Mouse (Mus musculus): Measurements from ENCODE around the gene Flnb.

Gene Flnb

DNA sequence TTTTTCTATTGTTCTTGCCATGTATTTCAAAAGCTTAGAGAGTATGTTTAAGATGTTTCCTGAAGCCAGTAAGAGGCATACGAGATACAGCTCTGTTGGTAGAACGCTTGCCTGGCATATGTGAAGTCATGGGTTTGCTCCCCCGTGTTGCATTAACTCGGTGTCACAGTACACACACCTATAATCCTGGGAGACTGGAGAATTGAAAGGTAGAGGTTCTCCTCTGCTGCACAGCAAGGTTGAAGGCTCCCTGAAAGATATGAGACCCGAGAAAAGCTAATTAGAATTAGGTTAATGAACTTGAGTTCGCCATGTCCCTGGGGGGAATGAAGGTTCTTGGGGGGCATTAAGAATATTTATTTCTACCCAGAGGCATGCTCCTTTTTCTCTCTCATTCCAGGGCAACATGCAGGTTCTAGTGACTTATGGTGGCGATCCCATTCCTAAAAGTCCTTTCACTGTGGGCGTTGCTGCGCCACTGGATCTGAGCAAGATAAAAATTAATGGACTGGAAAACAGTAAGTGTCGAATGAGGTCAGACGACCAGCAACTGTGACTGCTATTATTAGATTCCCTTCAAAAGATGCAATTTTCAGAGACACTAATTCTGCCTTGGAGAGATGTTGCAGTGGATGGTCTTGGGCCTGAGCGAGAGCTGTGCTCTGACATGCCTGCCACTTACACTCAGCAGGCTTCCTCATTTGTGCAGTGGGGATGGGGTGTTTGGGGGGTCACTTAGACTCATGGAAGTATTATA, 83.9 kb downstream of the Flnb start:
- no peak for DNase-seq

DNA sequence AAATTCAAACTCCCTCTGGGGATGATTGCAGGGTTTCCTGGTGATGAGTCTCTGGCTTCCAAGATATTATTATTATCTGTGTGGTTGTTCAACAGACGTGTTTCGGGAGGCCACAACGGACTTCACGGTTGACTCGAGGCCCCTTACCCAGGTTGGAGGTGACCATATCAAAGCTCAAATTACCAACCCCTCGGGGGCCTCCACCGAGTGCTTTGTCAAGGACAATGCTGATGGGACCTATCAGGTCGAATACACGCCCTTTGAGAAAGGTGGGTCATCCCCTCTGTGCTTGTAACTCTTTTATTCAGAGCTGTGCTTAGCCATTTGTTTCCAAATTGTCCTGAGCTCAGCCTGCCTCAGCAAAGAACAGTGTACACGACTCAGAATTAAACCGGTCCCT, 89.3 kb downstream of the Flnb start:
- DNase-seq: no peak

DNA sequence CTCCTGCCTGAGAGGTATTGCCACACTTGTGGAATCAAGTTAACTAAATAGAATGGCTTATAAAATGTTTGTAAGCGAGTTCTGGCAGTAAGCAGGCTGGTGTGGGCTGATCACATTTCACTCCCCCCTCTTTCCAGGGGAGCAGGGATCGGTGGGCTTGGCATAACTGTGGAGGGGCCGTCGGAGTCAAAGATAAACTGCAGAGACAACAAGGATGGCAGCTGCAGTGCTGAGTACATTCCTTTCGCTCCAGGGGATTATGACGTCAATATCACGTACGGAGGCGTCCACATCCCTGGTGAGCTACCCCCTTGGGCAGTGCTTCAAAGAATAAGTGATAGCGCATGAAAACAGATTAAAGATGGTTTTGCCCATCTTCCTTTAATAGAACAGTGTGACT, 91.7 kb downstream of the Flnb start:
- no peak for DNase-seq

DNA sequence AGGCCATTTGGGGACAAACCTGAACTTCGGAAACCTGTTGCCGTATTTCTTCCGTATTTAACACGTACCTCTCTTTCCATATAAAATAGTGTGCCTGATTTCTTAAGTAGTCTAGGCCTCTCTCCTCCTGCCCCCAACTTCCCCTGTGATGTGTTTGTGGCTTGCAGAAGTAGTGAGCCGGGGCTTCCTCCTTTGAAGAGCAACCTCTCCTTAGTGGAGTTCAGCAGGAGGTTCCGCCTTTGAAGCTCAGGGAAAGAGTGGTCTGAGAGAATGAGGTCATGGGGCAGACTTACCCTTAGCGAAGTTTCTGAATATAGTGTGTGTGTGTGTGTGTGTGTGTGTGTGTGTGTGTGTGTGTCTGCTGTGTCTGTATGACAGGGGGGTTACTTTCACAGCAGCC, 96.1 kb downstream of the Flnb start:
- DNase-seq: no peak

DNA sequence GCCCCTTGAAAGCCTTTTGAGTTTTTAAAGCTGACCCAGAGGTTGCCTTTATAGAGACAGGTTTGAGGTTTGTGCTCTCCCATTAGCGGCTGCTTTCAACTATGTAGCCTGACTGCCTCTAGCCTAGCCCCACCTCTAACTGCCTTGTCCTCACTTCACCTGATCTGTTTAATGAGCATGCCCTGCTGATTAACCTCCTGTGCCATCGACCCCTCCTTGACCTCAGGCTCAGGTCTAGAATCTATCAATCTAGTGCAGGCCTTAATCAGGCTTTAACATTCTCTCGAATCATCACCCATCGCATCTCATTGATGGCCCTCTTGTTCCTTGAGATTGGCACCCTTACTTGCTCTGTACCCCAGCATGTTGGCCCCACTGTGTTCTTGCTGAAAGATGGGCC, 96.7 kb downstream of the Flnb start:
- DNase-seq: no peak

DNA sequence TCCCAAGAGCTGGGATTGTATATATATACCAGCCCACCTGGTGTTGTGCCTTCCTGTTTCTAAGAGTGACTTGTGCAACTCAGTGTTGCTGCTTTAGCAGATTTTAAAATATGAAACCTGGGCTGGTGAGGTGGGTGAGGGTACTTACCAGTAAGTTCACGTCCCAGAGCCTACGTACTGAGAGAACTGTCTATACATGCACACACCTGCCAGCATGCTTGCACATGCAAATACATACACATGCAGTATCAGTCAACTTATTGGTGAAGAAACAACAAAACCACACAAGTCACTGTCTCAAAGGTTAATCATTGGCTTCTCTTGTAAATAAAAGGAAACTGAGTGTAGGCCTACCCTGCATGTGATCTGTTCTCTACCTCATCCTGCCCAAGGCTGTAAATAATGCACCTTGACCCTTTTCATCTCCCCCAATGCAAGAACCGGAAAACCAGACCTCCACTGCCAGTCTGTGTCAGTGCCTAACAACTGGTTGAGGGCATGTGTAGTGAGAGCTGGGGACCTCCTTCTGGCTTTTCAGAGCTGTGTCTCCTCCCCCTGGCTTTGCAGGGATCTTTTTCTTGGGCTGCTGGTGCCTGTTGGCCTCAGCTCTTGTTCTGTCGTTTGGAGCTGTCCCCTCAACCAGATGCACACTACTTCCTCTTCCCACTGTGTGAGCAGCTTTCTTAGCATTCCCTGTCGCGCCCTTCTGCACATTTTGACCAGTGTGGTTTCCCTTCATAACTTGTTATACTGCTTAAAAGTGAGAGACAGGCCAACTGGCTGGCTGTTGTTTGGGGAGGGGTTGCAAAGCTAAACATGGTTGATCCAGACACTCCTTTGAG, 100.6 kb downstream of the Flnb start:
- no peak for DNase-seq

DNA sequence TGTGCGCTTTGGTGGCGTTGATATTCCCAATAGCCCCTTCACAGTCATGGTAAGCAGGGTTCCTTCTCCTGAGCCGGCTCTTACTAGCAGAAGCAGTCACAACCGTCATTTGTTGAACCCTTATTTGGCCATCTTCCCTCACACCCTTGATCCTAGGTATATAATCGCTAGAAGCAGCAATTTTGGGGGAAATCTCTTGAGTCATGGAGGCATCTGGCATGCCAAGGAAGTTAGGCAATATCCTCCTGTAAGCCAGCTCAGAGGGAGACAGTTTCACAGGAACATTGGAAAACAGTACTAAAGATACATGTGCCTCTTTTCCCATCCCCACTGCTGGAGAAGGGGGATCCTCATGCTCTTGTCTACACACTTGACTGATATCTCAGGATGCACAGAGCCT, 101.6 kb downstream of the Flnb start:
- no peak for DNase-seq

DNA sequence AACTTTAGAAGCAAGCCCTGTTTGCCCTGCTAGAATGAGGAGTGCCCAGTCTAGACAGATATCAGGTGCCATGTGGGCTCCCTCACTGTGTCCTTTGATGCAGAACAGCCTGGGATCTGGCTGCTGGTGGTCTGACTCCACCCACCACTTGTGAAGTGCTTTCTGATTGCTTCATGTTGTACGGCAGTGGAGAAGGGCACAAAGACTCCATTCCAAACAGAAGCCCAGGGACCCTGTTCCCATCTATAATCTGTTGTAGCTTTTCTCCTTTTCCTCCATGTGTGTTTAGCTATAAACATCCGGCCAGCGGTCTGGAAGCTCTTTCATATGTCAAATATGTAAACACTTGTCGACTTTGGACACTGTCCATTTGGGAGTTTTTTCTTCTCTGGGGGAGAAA, 102.2 kb downstream of the Flnb start:
- DNase-seq: peak; percentile 22

DNA sequence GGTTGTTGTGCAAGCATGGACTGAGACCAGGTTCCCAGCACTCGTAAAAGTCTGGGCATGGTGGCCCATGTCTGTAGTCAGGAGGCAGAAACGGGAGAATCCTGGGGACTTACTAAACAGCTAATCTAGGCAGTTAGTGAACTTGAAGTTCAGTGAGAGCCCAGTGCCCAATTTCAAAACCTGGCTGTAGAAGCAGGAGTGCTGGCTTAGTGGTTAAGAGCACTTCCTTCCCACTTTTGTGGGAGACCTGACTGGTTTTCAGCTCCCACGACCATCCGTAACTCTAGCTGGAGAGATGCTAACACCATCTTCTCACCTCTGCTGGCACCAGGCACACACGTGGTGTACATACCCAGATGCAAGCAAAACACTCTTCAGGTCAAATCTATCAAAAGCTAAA, 103.7 kb downstream of the Flnb start:
- DNase-seq: no peak

DNA sequence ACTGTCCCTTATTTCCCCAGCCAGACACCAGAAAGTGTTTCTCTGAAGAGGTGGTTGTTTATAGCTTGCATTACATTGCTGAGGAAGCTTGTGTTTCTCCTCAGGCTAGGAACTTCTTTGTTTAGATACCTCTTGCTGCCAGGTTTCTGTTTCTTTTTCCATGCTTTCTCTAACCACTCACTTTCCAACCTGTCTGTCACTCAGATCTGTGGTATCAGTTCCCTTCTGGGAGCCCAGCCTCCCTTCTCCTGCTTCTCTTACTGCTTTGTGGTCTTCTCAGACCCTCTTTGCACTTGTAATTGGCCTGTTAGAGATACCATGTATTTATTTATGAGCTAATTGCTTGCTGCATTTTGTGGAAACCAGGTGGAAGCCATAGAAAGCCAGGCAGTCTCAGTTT, 105.9 kb downstream of the Flnb start:
- DNase-seq: no peak

DNA sequence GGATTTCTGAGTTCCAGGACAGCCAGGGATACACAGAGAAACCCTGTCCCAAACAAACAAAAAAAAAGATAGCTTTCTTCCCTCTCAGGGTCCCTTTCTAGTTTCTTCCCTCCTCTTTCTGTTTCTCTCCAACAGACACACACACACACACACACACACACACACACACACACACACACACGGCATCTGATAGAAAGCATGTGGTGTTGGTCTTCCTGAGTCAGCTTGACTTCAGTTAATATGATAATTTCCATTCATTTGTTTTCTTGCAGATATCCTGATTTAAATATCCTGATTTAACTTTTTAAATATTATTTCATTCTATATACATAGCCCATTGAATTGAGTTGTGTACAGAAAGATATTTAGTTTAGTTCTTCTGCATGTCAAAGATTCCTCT, 110.6 kb downstream of the Flnb start:
- DNase-seq: no peak

DNA sequence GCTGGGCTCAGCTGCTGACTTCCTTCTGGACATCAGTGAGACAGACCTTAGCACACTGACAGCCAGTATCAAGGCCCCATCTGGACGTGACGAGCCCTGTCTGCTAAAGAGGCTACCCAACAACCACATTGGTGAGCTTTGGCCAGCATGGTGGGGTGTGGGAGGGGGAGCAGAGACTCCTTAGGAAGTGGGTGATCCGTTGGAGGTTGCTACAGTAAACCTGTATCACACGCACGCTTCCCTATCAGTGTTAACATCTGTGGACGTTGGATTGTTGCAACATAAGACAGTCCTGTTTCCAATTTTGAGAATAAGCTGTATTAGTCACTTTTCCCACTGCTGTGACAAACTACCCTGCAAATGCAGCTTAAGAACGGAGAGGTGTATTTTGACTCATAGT, 111.3 kb downstream of the Flnb start:
- no peak for DNase-seq

DNA sequence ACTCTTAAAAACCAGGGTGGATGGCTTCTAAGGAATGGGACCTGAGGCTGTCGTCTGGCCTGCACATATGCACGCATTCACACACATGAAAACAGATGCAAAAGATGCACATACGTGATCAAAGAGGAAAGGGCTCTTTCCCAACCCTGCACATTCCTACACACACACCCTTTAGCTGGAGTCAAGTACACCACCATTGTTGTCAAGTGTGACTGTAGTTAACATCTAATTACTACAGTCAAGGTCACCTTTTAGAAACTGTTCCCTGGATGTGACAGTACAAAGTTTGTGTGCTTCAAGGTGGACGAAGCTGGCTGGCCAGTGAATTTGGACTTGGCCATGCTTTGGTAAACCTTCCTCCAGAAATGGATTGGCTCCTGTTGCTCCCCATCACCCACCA, 114.4 kb downstream of the Flnb start:
- no peak for DNase-seq

DNA sequence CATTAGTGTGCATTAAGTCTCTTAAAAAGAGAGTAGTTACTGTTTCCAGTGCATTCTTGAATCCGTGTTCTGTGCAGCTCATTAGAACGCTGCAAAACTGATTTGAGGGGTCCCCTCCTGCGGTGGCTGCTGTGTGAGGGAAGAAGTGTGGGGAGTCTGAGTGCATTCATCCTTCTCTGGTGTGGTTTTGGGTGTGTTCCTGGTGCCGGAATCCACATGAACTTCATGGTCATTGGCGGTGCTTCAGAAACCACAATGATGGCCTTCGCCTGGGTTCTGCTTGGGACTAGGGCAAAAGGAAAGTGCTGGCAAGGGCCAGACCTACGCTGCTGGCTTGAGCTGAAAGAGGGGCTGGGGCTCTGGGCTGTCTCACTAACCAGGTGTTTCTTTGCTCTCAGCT, 116.4 kb downstream of the Flnb start:
- no peak for DNase-seq

DNA sequence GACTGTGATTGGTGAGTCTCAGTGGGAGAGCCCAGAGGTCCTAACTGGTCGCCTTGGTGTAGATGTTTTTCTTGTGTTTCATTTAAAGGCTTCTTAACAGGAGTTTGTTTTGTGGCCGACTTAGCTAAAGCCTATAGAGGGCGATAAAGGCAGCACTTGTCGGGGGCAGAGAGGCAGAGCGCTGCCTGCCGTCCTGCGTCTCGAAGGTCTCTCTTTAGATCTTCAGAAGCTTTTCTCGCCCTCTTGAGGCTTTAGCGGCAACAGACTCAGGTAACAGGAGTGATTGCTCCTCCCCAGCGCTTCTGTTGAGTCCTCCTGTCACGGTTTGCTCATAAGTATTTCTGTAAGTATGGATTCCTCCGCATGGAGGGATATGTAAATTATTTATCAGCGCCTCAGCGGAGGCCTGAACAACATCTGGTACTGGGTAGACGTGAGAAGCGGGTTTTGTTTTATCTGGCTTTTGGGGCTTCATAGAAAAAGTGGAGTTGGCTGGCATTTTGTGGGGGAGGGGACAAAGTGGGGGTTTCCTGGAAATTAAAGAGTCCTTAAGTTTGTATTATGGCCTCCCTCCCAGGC, 119.4 kb downstream of the Flnb start:
- peak; percentile 25 for DNase-seq

DNA sequence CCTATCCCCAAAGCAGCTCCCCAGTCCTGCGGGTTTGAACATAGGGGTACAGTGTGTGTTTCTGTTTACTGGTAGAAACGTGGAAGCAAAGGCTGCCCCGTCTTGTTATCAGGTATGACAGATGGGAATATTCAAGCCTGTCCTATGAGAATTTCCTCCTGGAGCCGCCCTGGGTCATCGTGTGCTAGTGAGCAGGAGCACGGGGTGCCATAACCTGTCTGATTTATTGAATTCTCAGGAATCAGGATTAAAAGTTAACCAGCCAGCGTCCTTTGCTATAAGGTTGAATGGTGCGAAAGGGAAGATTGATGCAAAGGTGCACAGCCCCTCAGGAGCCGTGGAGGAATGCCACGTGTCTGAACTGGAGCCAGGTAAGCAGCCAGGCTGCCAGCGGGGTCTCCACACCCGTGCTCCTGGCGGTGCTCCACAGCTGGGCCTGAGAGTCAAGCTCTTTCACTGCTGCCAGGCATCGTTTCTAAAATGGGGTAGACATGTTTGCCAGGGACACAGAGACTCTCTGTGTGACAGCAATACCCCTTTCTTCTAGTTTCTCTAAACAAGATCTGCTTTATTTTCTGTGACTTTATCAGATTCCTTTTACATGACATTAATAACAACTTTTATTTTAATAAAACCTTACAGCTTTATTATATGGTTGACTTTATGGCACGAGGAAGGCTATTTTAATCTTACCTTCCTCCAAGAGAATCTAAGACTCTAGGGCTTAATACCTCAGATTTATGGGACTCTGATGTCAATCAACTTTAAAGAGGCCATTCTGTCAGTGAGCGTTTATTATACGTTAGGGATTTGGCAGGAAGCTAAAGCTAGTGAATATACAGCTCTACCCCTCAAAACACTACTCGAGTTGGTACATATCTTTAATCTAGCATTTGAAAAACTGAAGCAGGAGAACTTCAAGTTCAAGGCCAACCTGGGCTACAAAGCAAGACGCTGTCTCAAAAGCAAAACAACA, 121.3 kb downstream of the Flnb start:
- DNase-seq: no peak

DNA sequence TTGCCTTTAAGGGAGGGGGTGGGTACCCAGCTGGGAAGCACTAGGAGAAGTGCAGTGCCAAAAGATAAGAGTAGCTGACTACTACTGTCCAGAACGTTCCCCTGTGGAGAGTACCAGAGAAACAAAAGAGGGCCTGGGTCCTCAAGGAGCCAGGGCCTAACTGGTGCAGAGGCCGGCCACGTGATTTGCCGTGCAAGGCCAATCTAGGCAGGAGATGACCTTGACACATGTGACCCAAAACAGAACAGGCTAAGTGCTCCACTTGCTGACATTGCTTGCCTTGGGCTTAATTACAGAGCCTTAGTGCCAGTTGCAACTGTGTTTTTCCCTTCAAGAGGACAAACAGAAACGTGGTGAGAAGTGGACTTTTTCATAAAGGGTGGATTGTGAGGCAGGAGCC, 123.7 kb downstream of the Flnb start:
- no peak for DNase-seq

DNA sequence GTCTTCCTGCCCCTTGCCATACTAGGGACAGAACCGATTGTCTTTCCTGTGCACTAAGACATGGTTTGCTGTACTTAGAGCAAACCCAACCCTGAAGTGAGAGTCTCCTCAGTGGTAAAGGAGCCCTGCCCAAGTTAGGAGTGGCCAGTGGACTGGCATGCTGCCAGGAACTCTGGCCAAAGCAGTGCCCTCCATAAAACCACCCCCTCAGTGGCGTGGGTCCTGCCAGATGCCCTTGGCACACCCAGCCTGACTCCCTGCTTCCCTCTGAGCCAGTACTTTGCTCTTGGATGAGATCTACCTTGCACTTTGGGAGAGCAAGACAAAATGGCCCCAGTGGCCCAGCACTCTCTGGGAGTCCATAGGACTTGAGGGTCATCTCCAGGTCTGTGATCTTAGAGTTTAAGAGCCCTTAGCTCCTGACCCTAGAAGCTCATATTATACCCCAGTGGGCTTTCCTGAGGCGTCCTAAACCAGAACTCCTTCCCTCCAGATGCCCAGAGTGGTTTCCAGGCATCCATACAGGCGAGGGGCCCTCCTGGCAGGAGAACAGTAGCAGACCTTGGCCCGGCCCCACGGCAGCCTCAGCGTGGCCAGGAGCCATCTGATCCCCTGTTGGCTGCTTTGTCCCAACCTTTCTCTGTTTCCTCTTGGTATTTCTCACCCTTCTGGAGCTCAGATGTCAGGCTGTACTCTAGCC, 125.5 kb downstream of the Flnb start:
- peak; percentile 53 for DNase-seq

DNA sequence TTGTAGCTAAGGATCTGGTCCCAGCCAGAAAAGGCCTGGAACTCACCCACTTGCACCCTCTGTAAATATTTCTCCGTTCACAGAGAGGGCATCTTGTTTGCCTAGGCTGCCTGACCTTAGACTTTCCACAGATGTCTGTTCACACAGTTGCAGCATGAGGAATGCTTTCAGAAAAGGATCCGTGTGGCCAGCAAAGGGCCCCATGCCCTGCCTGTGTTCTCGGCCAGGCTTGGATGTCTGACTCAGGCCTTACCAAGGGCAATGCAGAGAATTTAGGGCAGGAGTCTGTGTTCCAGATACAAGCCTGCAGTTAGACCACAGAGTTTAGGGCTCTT, 126.0 kb downstream of the Flnb start:
- DNase-seq: no peak

DNA sequence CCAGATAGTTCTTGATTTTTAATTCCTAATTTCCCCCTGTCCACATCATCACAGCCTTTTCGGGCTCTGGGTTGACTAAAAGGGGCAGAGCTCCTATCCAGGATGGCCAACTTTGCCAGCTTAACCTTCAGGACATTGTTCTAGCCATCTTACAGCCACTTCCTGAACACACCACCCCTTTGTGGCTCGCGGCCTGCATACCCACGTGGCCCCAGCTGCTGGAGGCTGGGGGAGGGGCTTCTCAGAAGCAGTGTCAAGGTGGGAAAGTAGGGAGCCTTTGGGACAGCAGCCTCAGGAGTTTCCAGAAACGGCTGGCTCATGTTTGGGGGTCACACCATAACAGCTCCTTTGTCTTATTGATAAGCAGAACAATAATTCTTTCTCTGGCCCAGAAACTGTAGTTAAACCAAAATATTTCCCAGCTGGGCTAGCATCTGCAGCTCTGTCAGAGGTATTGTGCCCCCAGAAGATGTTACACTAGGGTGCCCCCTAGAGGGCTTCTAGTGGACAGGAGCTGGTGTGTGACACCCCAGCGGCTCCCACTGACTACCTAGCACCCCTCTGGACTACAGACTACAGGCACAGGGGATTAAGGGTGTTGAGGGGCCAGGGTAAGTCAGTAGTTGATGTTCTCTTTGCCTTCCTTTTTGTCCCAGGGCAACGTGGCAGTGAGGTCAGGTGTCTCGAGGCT, 126.7 kb downstream of the Flnb start:
- DNase-seq: peak; percentile 38

DNA sequence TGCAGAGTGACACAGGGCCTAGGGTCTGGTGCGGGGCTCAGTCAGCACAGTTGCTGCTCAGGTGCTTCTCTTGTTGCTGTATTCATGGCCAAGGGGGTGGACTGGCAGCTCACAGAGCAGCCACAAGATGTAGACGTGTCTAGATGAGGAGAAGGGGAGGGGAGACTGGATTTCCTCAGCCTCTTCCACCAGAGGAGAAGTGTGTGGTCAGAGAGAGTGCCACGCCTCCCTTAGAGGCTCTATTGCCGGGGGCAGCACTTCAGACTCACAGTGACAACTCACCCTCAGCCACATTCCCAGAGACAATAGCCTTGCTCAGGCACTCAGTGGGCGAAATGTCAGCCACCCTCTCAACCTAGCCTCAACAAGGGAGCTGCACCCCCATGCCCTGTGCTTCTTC, 127.5 kb downstream of the Flnb start:
- DNase-seq: no peak

DNA sequence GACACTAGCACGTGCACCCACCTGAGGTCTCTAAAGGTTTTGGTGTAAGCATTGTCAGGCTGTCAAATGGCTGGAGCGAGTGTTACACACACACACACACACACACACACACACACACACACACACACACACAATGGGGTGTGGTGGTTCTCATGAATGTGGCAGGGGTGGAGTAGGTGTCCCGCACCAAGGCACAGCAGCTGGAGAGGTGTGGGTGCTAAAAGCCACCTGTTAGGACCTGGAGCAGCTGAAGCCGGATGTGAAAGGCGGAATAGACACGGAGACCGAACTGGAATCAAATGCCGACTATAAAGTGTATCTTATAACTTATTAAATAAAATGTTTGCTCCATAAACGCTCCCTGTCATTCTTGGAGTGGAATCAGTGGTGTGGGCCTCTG, 133.5 kb downstream of the Flnb start:
- no peak for DNase-seq

Measured in lung, postnatal 14 days (tissue).